19 mouse cellular contexts compared by ENCODE assay signal in genomic region chr3:131085978-131086377, GRCm38 (mm10). TPM values are rescaled to one million over a fixed set of nuclear protein-coding genes. Genes with fewer than 3 reads are reported as not detected.
DNase-seq lines count a peak whose midpoint lies in the region; ATAC-seq and TF ChIP-seq lines count a peak whose summit lies in the region.
"Had no signal": no experiment of that assay in that cellular context is flagged by ENCODE, and none has a peak within 500 bp of the region (broad histone marks: within the 10 kb centered on the region; RNA-seq: fewer than 3 reads in every experiment).

No protein-coding gene starts in this region.

- H3K27me3 ChIP-seq in kidney, embryonic 15.5 days: peaks cover 17% of the 10 kb centered on the region
- no peaks in the 10 kb centered on the region for H3K27me3 ChIP-seq in midbrain, postnatal 0 days (ENCODE audit: insufficient read depth, low read length)
- peaks cover 40% of the 10 kb centered on the region for H3K27me3 ChIP-seq in embryonic facial prominence, embryonic 10.5 days (replicated peaks; ENCODE audit: low read depth, poor library complexity, severe bottlenecking)

- peaks cover 9% of the 10 kb centered on the region for H3K4me1 ChIP-seq in kidney, embryonic 15.5 days
- no peaks in the 10 kb centered on the region for H3K4me1 ChIP-seq in cortical plate, adult 2 months (ENCODE audit: control insufficient read depth, insufficient read depth, low read length)
- 0 out of 2 replicates have a peak, but pooled peaks cover 2% of the 10 kb centered on the region for H3K4me1 ChIP-seq in midbrain, postnatal 0 days (ENCODE audit: insufficient read depth, low read length)
- peaks cover 13% of the 10 kb centered on the region for H3K4me1 ChIP-seq in embryonic facial prominence, embryonic 10.5 days

- ATAC-seq in kidney, embryonic 15.5 days (replicated peaks; ENCODE audit: low FRiP score): no peak
- ATAC-seq in megakaryocyte progenitor cell, adult 5-6 weeks (replicated peaks; ENCODE audit: poor library complexity): peak; percentile 83
- ATAC-seq in midbrain, postnatal 0 days (ENCODE audit: low FRiP score): no peak

- no peak for TF ChIP-seq POLR2A in cortical plate, adult 2 months (IDR thresholded peaks at IDR 0.05; ENCODE audit: extremely low read depth, insufficient read depth, low read length)

- no peak overlapping the region for H3K4me3 ChIP-seq in kidney, embryonic 15.5 days (replicated peaks)
- no peak overlapping the region for H3K4me3 ChIP-seq in cortical plate, adult 2 months (ENCODE audit: insufficient read depth, low read length)
- H3K4me3 ChIP-seq in midbrain, postnatal 0 days (ENCODE audit: low read depth, low read length): no peak overlapping the region
- H3K4me3 ChIP-seq in embryonic facial prominence, embryonic 10.5 days: no peak overlapping the region
- H3K4me3 ChIP-seq: erythroblast, embryonic 14.5 days had no signal

- no peaks in the 10 kb centered on the region for H3K36me3 ChIP-seq in kidney, embryonic 15.5 days
- H3K36me3 ChIP-seq in midbrain, postnatal 0 days (ENCODE audit: insufficient read depth, low read length): no peaks in the 10 kb centered on the region
- no peaks in the 10 kb centered on the region for H3K36me3 ChIP-seq in embryonic facial prominence, embryonic 10.5 days (replicated peaks)
- H3K36me3 ChIP-seq: embryonic facial prominence, embryonic 15.5 days; forebrain, embryonic 10.5 days; G1E; heart, embryonic 12.5 days; hindbrain, embryonic 12.5 days had no signal

- DNase-seq in kidney, postnatal 36 days: no peak
- DNase-seq in heart, adult 9 months (ENCODE audit: low spot score in 2 of 2): no peak
- DNase-seq in midbrain, postnatal 0 days (ENCODE audit: low spot score): no peak
- DNase-seq in embryonic facial prominence, embryonic 10.5 days (ENCODE audit: low spot score): no peak
- DNase-seq: cerebellum, adult 11-12 months; cerebellum, adult 9-10 months; cerebellum, postnatal 25 days; gastrocnemius, adult 2 months; gastrocnemius, postnatal 25 days; heart, adult 18-20 months had no signal

- TF ChIP-seq CTCF in cortical plate, adult 2 months (IDR thresholded peaks at IDR 0.05; ENCODE audit: extremely low read depth, insufficient read depth, low read length): no peak
- TF ChIP-seq CTCF in midbrain, postnatal 0 days (IDR thresholded peaks at IDR 0.05): no peak

- H3K9ac ChIP-seq in kidney, embryonic 15.5 days: no peak overlapping the region
- H3K9ac ChIP-seq in midbrain, postnatal 0 days (replicated peaks; ENCODE audit: low read length, poor library complexity, severe bottlenecking): no peak overlapping the region
- H3K9ac ChIP-seq: embryonic facial prominence, embryonic 15.5 days; hindbrain, embryonic 12.5 days had no signal

- 69% methylated on average over 9 of the region's 9 CpGs for WGBS in kidney, embryonic 15.5 days
- WGBS in midbrain, postnatal 0 days: 70% methylated on average over 9 of the region's 9 CpGs
- 68% methylated on average over 9 of the region's 9 CpGs for WGBS in embryonic facial prominence, embryonic 10.5 days

- 0 out of 2 replicates have a peak overlapping the region, but pooled peaks have one; percentile 37 for H3K27ac ChIP-seq in kidney, embryonic 15.5 days
- H3K27ac ChIP-seq in cortical plate, adult 2 months (ENCODE audit: insufficient read depth, low read length): peak overlapping the region; percentile 35
- H3K27ac ChIP-seq in midbrain, postnatal 0 days (ENCODE audit: low read depth, low read length): no peak overlapping the region
- no peak overlapping the region for H3K27ac ChIP-seq in embryonic facial prominence, embryonic 10.5 days (replicated peaks)
- H3K27ac ChIP-seq: embryonic facial prominence, embryonic 15.5 days; gastrocnemius, adult 2 months; hindbrain, embryonic 12.5 days had no signal

- no peaks in the 10 kb centered on the region for H3K9me3 ChIP-seq in kidney, embryonic 15.5 days (replicated peaks)
- no peaks in the 10 kb centered on the region for H3K9me3 ChIP-seq in midbrain, postnatal 0 days (ENCODE audit: low read length)
- H3K9me3 ChIP-seq in embryonic facial prominence, embryonic 10.5 days: no peaks in the 10 kb centered on the region
- H3K9me3 ChIP-seq: embryonic facial prominence, embryonic 15.5 days; forebrain, embryonic 10.5 days; heart, embryonic 12.5 days; hindbrain, embryonic 12.5 days had no signal

- no peak overlapping the region for H3K4me2 ChIP-seq in kidney, embryonic 15.5 days
- H3K4me2 ChIP-seq in midbrain, postnatal 0 days (ENCODE audit: low read depth, low read length, poor library complexity, severe bottlenecking): no peak overlapping the region

RNA-seq across cellular contexts. Expression of gene Lef1, which starts 24.3 kb away (rescaled TPM):
- polyA plus RNA-seq in kidney, embryonic 15.5 days (2015; fragmentation: Nextera tagmentation; extraction: Ambion mirVana): 25.6 and 26.2 TPM in 2 replicates
- polyA plus RNA-seq in cortical plate, adult 2 months (2012; rRNA removed): 10.1 and 11.0 TPM in 2 replicates
- 0.64 TPM in 1 of 2 replicates, not detected in the other for total RNA-seq in megakaryocyte progenitor cell, adult 5-6 weeks (2015)
- 0.37 TPM in 1 of 2 replicates, not detected in the other for total RNA-seq in megakaryocyte progenitor cell, adult 5-6 weeks (2017)
- total RNA-seq in midbrain, postnatal 0 days (2014; rRNA removed): 42.0 and 48.6 TPM in 2 replicates
- polyA plus RNA-seq in midbrain, postnatal 0 days (2015; fragmentation: Nextera tagmentation; extraction: Ambion mirVana): 50.4 and 52.0 TPM in 2 replicates
- polyA plus RNA-seq in embryonic facial prominence, embryonic 10.5 days (2016; fragmentation: Nextera tagmentation; extraction: Ambion mirVana): 51.2 and 61.3 TPM in 2 replicates
- polyA plus RNA-seq: erythroblast, embryonic 14.5 days; G1E had no signal

Comparison
In these comparisons a context has a peak if more than half of its experiments do, and no peak if none do; other contexts are left out.
1. H3K27ac ChIP-seq: peak in kidney, embryonic 15.5 days (single experiment) and cortical plate, adult 2 months (single experiment); none in midbrain, postnatal 0 days (single experiment) and embryonic facial prominence, embryonic 10.5 days (single experiment).